Mouse (Mus musculus): ENCODE results near the gene Ticam1.
A peak's percentile ranks its signal among the peaks of the same experiment; 100 is the strongest.
"Not testable (repeated sequence)": the region's sequence is repeated elsewhere in the genome, so short reads cannot be mapped to it uniquely, and the experiment has no call there.

The Ticam1 gene

DNA sequence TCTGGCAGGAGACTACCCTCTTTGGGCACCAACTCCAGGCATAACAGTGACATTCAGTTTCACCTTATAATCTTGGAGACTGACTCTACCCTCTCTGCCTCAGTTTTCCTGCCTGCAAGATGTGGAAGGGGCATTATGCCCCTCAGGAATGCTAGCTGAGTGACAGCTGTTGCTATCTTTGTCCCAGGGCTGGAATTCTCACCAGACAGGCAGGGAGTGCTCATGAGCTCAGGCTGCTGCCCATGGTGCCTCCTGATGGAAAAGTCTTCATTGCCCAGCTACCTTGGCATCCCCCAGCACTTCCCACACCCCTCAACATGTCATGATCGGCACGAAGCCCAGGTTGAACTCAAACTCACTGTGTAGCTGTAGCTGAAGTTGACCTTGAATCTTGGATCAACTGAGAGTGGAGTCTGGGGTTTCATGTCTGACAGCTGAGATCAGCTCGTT is 13.9 kb downstream of the Ticam1 start:
- peak; percentile 6 for DNase-seq

DNA sequence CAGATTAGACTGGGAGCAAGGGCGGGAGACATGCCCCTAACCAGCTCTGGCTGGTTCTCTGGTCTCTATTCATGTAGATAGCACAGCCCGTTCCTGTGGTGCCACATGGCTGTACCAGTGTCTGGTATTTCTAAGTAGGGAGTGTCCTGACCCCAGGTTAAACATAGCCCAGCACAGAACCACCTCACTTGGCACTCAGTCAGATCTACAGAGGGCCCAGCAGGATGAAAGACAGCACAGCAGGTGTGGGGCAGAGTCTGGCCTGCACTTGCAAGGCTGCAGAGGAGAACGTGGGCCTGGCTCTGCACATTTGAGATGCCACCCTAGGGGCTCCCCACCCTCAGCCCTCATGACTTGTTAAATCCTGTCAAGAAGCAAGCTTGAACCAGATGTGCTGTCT is 15.4 kb downstream of the Ticam1 start:
- peak; percentile 71 for DNase-seq

DNA sequence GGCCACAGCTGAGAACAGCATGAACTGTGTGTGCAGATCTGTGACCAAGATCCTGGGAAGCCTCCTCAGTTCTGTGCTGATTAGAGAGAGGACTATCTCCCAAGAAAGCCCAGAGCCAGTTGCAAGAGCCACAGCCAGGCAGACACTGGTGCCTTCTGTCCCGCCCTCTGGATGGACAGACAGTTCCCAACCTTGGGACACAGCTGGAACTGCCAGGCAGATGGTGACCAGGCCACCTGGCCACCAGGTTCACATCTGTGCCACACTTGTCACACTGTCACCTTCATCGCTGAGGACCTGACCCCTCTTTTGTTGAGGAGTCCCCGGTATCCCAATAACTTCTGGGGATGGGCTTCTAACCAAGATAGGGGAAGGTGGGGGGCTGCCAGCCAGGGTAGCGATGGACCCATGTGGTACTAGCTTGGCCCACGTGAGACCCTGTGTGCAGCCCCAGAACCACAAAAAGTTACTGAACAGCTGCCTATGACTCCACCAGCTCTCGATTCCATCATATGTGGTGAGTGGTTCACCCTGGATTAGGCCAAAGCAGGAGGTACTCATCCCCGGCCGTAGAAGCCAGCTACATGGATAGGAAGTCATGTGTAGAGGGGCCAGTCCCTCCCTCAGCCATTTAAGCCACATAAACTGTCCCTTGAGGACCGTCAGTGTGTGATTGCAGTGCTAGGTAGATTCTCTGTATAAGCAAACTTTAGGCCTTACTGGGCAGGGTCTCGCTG is 17.1 kb downstream of the Ticam1 start:
- DNase-seq, result peak; percentile 15

DNA sequence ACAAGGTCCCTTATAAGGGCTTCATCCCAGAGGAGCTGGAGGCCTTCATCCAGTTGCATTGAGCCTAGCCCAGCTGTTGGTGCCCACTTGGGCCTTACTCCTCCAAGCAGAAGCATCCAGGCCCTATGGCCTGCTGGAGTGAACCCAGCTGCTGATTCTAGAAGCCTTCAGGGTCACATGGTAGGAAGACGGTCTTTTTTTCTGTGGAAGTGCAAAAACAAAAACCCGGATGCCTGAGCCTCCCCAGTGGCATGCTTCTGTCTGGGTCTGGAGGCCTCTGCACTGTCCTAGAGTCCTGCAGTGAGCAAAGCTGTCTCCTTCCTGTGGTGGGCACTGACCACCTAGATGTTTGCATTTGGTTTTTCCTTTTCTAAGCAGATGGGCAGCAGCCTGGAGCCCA is 17.8 kb downstream of the Ticam1 start:
- DNase-seq, result not testable (repeated sequence)

DNA sequence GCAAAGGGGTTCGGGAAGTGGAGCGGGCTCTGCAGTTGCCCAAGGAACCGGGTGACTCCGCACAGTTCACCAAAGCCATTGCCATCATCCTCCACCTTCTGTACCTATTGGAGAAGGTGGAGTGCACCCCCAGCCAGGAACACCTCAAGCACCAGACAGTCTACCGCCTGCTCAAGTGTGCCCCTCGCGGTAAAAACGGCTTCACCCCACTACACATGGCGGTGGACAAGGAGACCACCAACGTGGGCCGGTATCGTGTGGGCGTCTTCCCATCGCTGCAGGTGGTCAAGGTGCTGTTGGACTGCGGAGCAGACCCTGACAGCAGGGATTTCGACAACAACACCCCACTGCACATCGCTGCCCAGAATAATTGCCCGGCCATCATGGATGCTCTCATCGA is 18.3 kb downstream of the Ticam1 start:
- DNase-seq, result peak; percentile 6

DNA sequence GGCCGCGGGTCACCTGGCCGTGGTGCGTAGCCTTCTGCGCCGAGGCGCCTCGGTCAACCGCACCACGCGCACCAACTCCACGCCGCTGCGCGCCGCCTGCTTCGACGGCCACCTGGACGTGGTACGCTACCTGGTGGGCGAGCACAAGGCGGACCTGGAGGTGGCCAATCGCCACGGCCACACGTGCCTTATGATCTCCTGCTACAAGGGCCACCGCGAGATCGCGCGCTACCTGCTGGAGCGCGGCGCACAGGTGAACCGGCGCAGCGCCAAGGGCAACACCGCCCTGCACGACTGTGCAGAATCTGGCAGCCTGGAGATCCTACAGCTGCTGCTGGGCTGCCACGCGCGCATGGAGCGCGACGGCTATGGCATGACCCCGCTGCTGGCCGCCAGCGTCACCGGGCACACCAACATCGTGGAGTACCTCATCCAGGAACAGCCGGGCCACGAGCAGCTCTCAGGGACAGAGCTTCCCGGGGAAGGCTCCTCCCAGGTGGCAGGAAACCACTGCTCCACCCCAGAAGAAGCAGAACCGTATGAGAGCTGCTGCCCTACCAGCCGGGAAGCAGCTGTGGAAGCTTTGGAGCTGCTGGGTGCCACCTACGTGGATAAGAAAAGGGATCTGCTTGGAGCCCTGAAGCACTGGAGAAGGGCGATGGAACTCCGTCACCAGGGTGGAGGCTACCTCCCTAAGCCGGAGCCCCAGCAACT is 19.2 kb downstream of the Ticam1 start:
- DNase-seq, result peak; percentile 64

DNA sequence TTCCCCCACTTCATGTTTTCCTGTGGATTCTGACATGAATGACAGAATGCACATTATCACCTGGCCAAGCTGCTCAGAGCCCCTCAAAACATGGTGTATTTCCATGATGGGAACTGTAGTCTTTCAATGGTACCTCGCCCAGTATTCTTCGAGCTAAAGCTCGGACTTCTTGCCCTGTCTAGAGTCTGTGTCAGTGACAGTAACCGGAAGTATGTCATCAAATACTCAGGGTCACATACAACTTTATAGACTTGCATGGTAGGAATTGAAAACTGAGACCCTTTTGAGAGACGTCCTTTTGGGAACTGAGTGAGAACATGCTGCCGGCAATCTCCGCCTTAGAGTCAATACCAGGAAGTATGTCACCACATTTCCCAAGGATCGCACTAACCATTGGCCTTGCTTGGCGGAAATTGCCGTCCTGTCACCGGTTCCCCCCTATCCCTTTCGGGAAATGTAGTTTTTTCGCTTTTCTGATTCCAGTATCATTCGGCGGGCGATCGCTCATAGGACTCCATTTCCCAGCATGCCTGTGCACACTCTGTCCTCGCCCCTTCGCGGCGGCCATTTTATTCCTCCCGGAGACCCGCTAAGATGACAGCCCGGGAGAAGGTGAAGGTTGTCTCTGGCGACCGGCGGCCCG is 20.2 kb downstream of the Ticam1 start, which contains the start of gene Fem1a:
Gene Fem1a (plus strand): TSS at position 572 of the 643 bp plus-strand sequence.
- DNase-seq, result peak; percentile 99

DNA sequence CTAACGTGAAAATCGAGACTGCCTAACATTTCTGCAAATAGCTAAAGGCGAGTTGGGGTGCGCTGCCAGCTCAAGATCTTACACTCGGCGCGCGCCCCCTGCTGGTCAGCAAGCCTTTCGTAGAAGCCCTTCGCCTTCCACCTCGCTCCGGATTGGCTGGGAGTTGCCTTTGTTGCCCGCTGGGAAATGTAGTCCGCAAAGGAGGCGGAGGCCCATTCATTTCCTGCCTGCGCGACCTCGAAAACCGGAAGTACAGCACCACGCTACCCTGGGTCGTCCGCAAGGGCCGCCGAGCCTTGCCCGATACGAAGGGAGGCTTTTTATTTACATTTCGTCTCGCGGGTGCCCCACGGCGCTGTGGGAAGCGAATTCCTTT is 20.7 kb downstream of the Ticam1 start:
- DNase-seq, result peak; percentile 99

DNA sequence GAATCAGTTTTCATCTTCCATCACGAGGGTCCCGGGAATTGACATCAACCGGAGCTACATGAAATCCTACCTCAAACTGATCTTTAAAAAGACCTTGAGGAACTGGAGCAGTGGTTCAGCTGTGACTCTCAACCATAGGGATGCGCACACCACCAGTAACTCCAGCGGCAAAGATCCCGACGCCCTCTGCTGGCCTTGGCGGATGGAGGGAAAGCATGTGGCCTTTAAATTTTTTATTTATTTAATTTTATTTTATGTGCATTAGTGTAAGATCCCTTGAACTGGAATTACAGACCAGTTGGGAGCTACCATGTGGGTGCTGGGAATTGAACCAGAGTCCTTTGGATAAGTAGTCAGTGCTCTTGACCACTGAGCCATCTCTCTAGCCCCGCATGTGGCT is 21.2 kb downstream of the Ticam1 start:
- no peak for DNase-seq

DNA sequence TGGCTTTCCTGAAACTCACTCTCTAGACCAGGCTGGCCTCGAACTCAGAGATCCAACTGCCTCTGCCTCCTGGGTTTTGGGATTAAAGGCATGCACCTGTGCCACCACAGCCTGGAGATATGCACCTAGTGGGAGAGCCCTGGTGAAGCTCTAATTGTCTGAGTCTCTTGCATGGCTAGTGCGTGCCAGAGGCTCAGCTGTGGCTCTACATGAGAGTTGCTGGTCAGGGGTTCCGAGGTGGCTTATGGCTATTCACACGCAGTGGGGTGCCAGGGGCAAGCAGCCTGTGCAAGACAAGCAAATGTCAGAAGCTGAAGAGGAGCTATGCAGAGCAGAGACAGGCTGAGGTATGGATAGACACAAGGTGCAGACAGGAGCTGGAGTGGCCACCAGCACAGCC is 21.9 kb downstream of the Ticam1 start:
- peak; percentile 18 for DNase-seq

DNA sequence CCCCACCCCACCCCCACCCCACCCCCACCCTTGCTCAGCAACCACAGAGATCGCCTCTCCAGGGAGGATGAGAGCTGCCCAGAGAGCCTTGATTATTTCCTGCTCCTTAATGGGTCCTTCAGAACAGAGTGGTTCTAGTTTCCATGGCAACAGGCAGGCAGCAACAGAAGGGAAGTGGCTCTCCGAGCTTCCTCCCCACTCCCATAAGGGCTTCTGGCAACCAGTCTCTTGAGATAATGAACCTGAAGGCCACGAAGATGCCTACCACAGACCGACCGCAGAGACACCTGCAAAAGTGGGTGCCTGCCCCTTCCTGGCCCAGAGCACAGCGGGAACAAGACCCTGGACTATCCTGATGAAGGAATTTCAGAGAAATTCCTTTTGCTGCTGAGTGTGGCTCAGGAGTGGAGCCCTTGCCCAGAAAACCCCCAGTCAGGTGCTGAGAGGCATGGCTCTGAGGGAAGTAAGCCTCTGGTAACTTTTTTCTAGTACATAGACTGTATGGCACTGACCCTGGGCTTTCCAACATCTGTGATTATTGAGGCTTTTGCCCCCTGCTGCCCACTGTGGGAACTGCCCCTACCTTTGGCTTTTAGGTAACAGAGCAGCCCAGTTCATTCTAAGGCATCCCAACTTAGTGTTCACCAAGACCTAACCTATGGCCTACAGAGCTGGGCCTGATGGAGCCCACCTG is 25.3 kb downstream of the Ticam1 start:
- peak; percentile 86 for DNase-seq

DNA sequence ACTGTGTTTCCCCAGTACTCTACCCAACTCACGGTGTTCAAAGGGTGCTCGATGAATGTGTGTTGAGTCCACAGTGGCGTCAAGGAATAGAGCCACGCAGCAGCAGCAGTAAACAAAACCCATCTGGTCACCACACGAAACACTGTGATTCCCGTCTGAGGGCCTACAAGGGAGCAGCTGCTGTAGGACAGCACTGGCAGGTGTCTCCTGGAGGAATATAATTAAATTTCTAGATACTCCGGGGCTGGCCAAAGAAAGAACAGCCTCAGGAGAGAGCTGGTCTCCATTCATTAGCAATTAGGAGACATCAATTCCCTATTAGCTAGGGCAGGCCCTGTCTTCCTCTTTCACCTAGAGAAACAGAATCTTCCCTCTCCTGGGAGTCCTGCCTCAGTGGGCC is 31.0 kb downstream of the Ticam1 start:
- no peak for DNase-seq

DNA sequence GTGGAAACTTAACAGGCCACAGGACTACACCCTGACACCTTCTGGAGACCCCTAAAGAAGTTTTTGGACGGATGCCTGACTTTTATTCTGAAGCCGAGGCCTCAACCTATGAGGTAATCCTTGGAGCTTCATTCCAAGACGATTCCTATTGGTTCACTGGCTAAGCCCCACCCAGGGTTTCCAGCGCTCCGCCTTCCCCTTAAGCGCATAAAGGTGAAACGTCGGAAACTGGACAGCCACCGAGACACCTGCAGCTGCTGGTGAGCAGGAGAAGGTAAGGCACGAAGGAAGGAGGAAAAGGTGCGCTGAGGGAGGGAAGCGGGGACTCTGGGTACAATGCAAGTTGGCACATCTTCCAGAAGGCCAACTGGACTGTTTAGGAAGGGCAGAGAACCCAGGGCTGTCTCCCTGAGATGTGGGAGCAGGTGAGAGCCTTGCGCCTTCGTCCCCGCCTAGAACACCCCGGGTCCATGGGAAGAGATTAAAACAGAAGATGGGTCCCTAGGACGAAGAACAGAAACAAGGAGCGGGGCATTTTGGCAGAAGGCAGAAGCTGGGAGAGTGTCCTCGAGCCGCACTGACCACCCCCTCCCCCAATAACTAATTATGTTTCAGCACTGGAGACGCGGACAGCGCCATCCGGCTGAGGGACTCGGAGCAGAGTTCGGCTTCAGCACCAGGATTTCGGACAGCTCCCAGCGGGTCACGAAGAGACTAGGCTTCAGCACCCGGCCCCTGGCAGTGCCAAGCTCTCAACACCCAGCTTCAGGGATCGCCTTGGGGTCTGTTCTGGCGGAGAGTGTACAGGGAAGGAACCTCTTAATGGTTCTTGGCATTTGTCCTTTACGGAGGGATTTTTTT is 34.8 kb downstream of the Ticam1 start:
- peak; percentile 84 for DNase-seq

DNA sequence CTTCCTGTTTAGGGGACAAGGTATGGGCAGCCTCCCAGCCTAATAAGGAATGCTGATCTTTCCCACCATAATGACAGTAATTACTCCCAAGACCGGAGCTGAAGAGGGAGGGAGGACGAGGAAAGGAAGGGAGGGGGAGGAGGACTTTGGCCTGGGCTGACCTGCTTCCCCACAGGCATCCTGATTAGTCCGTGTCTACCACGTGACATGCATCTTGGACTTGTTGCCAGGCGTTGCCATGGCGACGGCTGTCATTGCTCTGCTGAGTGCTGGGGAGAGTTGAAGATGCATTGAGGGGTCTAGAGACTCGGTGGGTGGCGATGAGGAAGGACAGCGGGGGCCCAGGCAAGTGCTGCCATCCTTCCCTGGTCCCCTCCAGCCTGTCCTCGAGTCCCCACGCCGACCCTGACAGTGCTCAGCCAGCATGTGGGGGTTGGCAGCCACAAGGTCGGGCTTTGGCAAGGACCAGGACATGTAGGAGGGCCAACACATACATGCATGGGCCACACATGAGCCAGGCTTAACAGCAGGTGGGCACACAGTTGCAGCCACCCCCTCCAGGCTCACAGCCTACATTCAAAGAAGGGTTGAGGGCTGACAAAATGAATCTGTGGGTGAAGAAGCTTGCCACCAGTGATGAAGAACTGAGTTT is 42.6 kb downstream of the Ticam1 start:
- DNase-seq, result peak; percentile 77

DNA sequence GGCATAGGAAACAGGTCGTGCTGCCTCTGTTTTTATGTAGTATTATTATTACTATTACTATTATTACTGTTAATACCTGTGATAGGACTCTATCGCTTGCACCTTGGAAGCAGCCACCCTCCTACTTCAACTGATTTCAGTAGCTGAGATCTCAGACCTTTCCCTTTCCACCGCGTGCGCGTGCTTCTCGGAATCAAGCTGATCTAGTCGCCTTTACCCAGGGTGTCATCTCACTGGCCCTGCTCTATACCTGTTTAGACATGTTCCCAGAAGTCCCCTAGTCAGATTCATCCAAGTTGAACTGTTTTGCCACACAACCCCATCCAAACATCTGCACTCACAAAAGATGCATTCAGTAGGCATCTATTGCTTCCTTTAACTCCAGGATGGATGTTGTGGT is 43.2 kb downstream of the Ticam1 start:
- DNase-seq, result no peak

DNA sequence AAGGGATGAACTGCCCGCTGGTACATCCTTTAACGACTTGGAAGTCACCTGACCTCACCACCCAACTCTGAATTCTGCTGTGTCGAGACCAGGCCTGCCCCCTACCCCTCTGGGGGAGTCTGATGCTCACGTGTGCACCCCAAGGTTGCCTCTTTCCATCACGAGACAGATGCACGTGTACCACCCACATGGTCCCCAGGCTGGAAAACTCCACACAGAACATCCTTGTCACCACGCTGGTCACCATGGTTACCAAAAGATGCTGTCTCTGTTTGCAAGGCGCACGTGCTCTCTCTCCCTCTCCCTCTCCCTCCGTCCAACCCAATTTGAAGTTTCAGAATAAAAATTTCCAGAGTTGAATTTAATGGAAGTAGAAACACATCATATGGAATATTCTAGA is 46.6 kb downstream of the Ticam1 start:
- no peak for DNase-seq

DNA sequence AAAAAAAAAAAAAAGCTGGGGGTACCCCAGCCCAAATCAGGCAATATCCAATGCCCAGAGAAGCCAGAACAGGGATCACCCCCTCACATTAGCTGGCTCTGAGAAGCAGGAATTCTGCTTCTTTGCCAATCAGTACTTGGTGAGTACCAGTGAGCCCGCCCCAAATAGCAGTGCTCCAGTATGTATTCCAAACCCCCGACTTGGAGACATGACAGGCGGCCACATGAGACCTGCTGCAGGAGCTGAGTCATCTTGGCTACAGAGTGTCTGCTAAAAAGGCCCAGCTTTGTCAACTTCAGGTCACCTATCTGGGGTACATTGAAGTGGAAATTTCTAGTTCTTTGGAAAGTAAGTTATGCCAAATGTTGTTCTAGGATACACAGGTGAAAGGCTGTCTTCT is 50.0 kb downstream of the Ticam1 start:
- no peak for DNase-seq

DNA sequence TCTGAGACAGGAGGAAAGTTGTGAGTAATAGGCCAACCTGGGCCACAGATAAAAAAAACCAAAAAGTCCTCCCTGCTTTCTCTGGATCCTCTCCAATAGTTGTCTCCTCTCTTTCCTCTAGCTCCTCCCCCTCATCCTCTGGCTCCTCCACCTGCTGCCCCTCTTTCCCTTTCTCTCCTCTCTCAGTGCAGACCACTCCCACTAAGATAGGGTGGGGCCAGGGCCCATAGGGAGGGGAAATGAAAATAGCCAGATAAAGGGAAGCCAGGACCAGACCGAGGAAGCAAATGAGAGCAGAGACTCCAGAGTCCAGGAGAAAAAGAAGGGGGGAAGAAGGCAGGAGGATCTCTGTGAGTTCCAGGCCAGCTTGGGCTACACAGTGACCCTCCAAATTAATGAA is 51.7 kb downstream of the Ticam1 start:
- no peak for DNase-seq

DNA sequence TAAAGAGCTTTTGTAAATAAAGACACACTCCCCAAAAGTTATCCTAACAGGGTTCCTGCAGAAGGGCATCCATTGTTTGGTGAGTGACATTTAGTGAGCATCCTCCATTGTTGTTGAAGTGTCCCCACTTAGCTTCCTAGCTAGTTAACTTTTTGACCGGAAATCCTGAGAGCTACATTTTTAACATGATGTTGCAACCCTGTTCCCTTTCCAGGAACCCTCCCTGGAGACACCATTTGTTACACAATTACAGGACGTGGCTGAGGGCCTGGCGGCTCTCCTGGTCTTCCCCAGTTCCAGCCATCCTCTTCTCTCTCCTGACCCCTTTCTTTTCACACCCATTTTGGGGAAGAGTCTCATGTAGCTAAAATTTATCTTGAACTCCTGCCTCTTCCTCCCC is 56.8 kb downstream of the Ticam1 start:
- peak; percentile 77 for DNase-seq
